Mouse (Mus musculus) lung, postnatal 0 days (tissue): ENCODE results near the gene Myo5a. TPM values are rescaled to one million over a fixed set of nuclear protein-coding genes. Genes with fewer than 3 reads are reported as not detected.

Experiments
- ATAC-seq: fragments of 200-750 bp; cut with Nextera tagmentation; 2 replicates; pipeline ENCODE4 v1.8.0; 2017; ENCODE audit warnings: moderate library complexity
- DNase-seq: peaks from one replicate; pipeline ENCODE4 v3.0.0-alpha.2; 2016; ENCODE audit warnings: low spot score
- H3K27ac ChIP-seq: fragments of 300-500 bp; sonication (generic); 2 replicates; pipeline ENCODE4 v1.5.1; 2014; ENCODE audit warnings: antibody characterized with exemption, mild to moderate bottlenecking, low read length, mixed read lengths
- H3K27me3 ChIP-seq: fragments of 300-500 bp; sonication (generic); replicated peaks from 2 replicates; pipeline ENCODE4 v1.6.1; 2014; ENCODE audit warnings: low read length, mixed read lengths; ENCODE audit not compliant: insufficient read depth
- H3K36me3 ChIP-seq: fragments of 300-500 bp; sonication (generic); 2 replicates; pipeline ENCODE4 v1.6.1; 2014; ENCODE audit warnings: low read length, mixed read lengths; ENCODE audit not compliant: insufficient read depth
- H3K4me1 ChIP-seq: fragments of 300-500 bp; sonication (generic); 2 replicates; pipeline ENCODE4 v1.6.1; 2014; ENCODE audit warnings: antibody characterized with exemption, low read depth, low read length, mixed read lengths; ENCODE audit not compliant: insufficient read depth
- H3K4me2 ChIP-seq: fragments of 300-500 bp; sonication (generic); replicated peaks from 2 replicates; pipeline ENCODE4 v1.6.1; 2014; ENCODE audit warnings: low read depth, mild to moderate bottlenecking, low read length, moderate library complexity, mixed read lengths
- H3K4me3 ChIP-seq: fragments of 300-500 bp; sonication (generic); 2 replicates; pipeline ENCODE4 v1.5.1; 2014; ENCODE audit warnings: low read depth, low read length
- H3K9ac ChIP-seq: fragments of 300-500 bp; sonication (generic); replicated peaks from 2 replicates; pipeline ENCODE4 v1.6.1; 2014; ENCODE audit warnings: low read depth, mild to moderate bottlenecking
- H3K9me3 ChIP-seq: fragments of 300-500 bp; sonication (generic); 2 replicates; pipeline ENCODE4 v1.6.1; 2016; ENCODE audit warnings: low read length, mixed read lengths
- CTCF ChIP-seq: IDR thresholded peaks from 2 replicates; pipeline ENCODE4 v1.5.1; 2016; ENCODE audit warnings: antibody characterized with exemption, mild to moderate bottlenecking
- EP300 ChIP-seq: IDR thresholded peaks from 2 replicates; pipeline ENCODE4 v1.6.1; 2016; ENCODE audit warnings: antibody characterized with exemption, mild to moderate bottlenecking, control low read depth
- WGBS: fragments of 180-500 bp; shearing (Covaris S2); extraction: QIAGEN DNeasy Blood & Tissue Kit; methylation state at CpG from one replicate; pipeline ENCODE4 v1.1.7; 2014; 5-methylcytosine and 5-hydroxymethylcytosine counted together
- polyA plus RNA-seq: library from polyadenylated mRNA; unstranded; fragments of >200 nt; fragmentation: Nextera tagmentation; extraction: Ambion mirVana; gene quantifications from 2 replicates; pipeline ENCODE4 v1.2.1, GENCODE M21; 2015

Myo5a gene
- polyA plus RNA-seq, 1 experiment from 2014 or later: 3.6 TPM

DNA sequence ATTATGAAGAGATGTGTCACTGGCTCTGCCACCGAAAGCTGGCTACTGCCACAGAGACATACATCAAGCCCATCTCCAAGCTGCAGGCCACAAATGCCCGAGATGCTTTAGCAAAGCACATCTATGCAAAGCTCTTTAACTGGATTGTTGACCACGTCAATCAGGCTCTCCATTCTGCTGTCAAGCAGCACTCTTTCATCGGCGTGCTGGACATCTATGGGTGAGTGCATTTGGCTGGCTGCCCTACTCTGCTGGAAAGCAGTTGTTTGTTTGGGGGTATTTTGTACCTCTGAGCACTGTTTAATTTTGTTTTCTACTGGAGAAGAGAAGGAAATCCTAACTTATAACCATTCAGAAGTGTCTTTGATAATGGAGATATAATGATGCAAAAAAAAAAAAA is 76.1 kb downstream of the Myo5a start:
- H3K4me1 ChIP-seq: no peaks in the 10 kb centered on the region
- 55% methylated on average over 5 of the region's 5 CpGs for whole genome bisulfite sequencing
- no peak overlapping the region for H3K27ac ChIP-seq
- H3K27me3 ChIP-seq: no peaks in the 10 kb centered on the region
- no peak for ATAC-seq
- H3K9me3 ChIP-seq: no peaks in the 10 kb centered on the region
- H3K9ac ChIP-seq: no peak overlapping the region
- H3K4me3 ChIP-seq: no peak overlapping the region
- DNase-seq: no peak
- H3K4me2 ChIP-seq: no peak overlapping the region
- no peak for TF ChIP-seq EP300
- H3K36me3 ChIP-seq: no peaks in the 10 kb centered on the region

- H3K9ac ChIP-seq: no peak overlapping the region
- no peaks in the 10 kb centered on the region for H3K9me3 ChIP-seq
- H3K4me3 ChIP-seq: no peak overlapping the region
- H3K36me3 ChIP-seq: no peaks in the 10 kb centered on the region
- H3K4me2 ChIP-seq: no peak overlapping the region
- TF ChIP-seq CTCF (no peak), EP300 (no peak)
- 69% methylated on average over 6 of the region's 6 CpGs for WGBS
- DNase-seq (peak; percentile 9), ATAC-seq (0 out of 2 replicates have a peak, but pooled peaks have one; percentile 11)
- no peaks in the 10 kb centered on the region for H3K4me1 ChIP-seq
- H3K27me3 ChIP-seq: no peaks in the 10 kb centered on the region
- H3K27ac ChIP-seq: no peak overlapping the region
Measured at GRCm38 (mm10) chr9:75160525-75160924, 89.7 kb downstream of the Myo5a start.

- H3K4me3 ChIP-seq: no peak overlapping the region
- no peaks in the 10 kb centered on the region for H3K4me1 ChIP-seq
- DNase-seq: no peak
- H3K4me2 ChIP-seq: no peak overlapping the region
- no peaks in the 10 kb centered on the region for H3K27me3 ChIP-seq
- no peaks in the 10 kb centered on the region for H3K9me3 ChIP-seq
- H3K36me3 ChIP-seq: no peaks in the 10 kb centered on the region
- TF ChIP-seq EP300 (no peak), CTCF (no peak)
- H3K27ac ChIP-seq: no peak overlapping the region
- H3K9ac ChIP-seq: no peak overlapping the region
- no peak for ATAC-seq
Measured at GRCm38 (mm10) chr9:75163650-75164049, 92.8 kb downstream of the Myo5a start.

- H3K36me3 ChIP-seq: no peaks in the 10 kb centered on the region
Measured at GRCm38 (mm10) chr9:75171721-75172120, 100.9 kb downstream of the Myo5a start.

GRCm38 (mm10) chr9:75187646-75188260 is 116.9 kb downstream of the Myo5a start:
- TF ChIP-seq EP300 (no peak), CTCF (no peak)
- H3K4me2 ChIP-seq: no peak overlapping the region
- no peak overlapping the region for H3K9ac ChIP-seq
- no peaks in the 10 kb centered on the region for H3K9me3 ChIP-seq
- ATAC-seq: no peak
- H3K4me3 ChIP-seq: no peak overlapping the region
- H3K4me1 ChIP-seq: no peaks in the 10 kb centered on the region
- H3K36me3 ChIP-seq: no peaks in the 10 kb centered on the region
- no peak for DNase-seq
- 73% methylated on average over 3 of the region's 3 CpGs for WGBS
- H3K27ac ChIP-seq: no peak overlapping the region
- H3K27me3 ChIP-seq: no peaks in the 10 kb centered on the region

More at GRCm38 (mm10) chr9:75171721-75172120, 100.9 kb downstream of the Myo5a start:
- WGBS: 92% methylated on average over 3 of the region's 3 CpGs
- no peak overlapping the region for H3K27ac ChIP-seq
- TF ChIP-seq CTCF: no peak
- no peak for TF ChIP-seq EP300
- no peaks in the 10 kb centered on the region for H3K9me3 ChIP-seq
- H3K9ac ChIP-seq: no peak overlapping the region
- H3K4me3 ChIP-seq: no peak overlapping the region
- no peak overlapping the region for H3K4me2 ChIP-seq
- no peaks in the 10 kb centered on the region for H3K4me1 ChIP-seq
- no peaks in the 10 kb centered on the region for H3K27me3 ChIP-seq
- ATAC-seq: no peak
- DNase-seq: no peak

GRCm38 (mm10) chr9:75193858-75194257 is 123.0 kb downstream of the Myo5a start:
- ATAC-seq (no peak), DNase-seq (no peak)
- Histone ChIP-seq H3K27ac (no peak overlapping the region), H3K9me3 (no peaks in the 10 kb centered on the region), H3K4me2 (no peak overlapping the region), H3K4me3 (no peak overlapping the region), H3K36me3 (no peaks in the 10 kb centered on the region), H3K27me3 (no peaks in the 10 kb centered on the region), H3K9ac (no peak overlapping the region), H3K4me1 (no peaks in the 10 kb centered on the region)
- 75% methylated on average over 4 of the region's 4 CpGs for WGBS
- TF ChIP-seq CTCF: no peak
- TF ChIP-seq EP300: no peak

- DNase-seq (peak; percentile 39), ATAC-seq (no peak)
- H3K27ac ChIP-seq: no peak overlapping the region
- no peaks in the 10 kb centered on the region for H3K4me1 ChIP-seq
- WGBS: 57% methylated on average over 2 of the region's 2 CpGs
- no peak overlapping the region for H3K4me2 ChIP-seq
- no peaks in the 10 kb centered on the region for H3K27me3 ChIP-seq
- H3K36me3 ChIP-seq: no peaks in the 10 kb centered on the region
- H3K9me3 ChIP-seq: no peaks in the 10 kb centered on the region
- H3K9ac ChIP-seq: no peak overlapping the region
- TF ChIP-seq CTCF: no peak
- TF ChIP-seq EP300: no peak
- H3K4me3 ChIP-seq: no peak overlapping the region
Measured at GRCm38 (mm10) chr9:75196335-75196734, 125.5 kb downstream of the Myo5a start.
